Mouse (Mus musculus) hindbrain, embryonic 16.5 days (tissue): Measurements from ENCODE around the gene Prlh. TPM values are rescaled to one million over a fixed set of nuclear protein-coding genes. Genes with fewer than 3 reads are reported as not detected.
A peak's percentile ranks its signal among the peaks of the same experiment; 100 is the strongest.

Experiments used
- ATAC-seq: fragments of 200-750 bp; cut with Nextera tagmentation; 2 replicates; pipeline ENCODE4 v1.8.0; 2017; ENCODE audit warnings: moderate TSS enrichment, moderate library complexity
- H3K27ac ChIP-seq: fragments of 300-500 bp; sonication (generic); 2 replicates; pipeline ENCODE4 v1.5.1; 2014; ENCODE audit warnings: low read depth, mild to moderate bottlenecking, control low read depth, low read length, moderate library complexity
- H3K27me3 ChIP-seq: fragments of 300-500 bp; sonication (generic); replicated peaks from 2 replicates; pipeline ENCODE4 v1.6.1; 2014; ENCODE audit warnings: low read length; ENCODE audit not compliant: control insufficient read depth, insufficient read depth
- H3K36me3 ChIP-seq: fragments of 300-500 bp; sonication (generic); 2 replicates; pipeline ENCODE4 v1.6.1; 2014; ENCODE audit warnings: mild to moderate bottlenecking, low read length, moderate library complexity, mixed read lengths; ENCODE audit not compliant: control insufficient read depth, insufficient read depth
- H3K4me1 ChIP-seq: fragments of 300-500 bp; sonication (generic); 2 replicates; pipeline ENCODE4 v1.6.1; 2014; ENCODE audit warnings: low read depth, low read length; ENCODE audit not compliant: control insufficient read depth, insufficient read depth
- H3K4me2 ChIP-seq: fragments of 300-500 bp; sonication (generic); 2 replicates; pipeline ENCODE4 v1.6.1; 2014; ENCODE audit warnings: mild to moderate bottlenecking, low read length, control low read depth, moderate library complexity
- H3K4me3 ChIP-seq: fragments of 300-500 bp; sonication (generic); 2 replicates; pipeline ENCODE4 v1.5.1; 2014; ENCODE audit warnings: mild to moderate bottlenecking, low read length, control low read depth, moderate library complexity
- H3K9ac ChIP-seq: fragments of 300-500 bp; sonication (generic); 2 replicates; pipeline ENCODE4 v1.6.1; 2014; ENCODE audit warnings: low read depth, mild to moderate bottlenecking, control low read depth, low read length, moderate library complexity
- H3K9me3 ChIP-seq: fragments of 300-500 bp; sonication (generic); 2 replicates; pipeline ENCODE4 v1.6.1; 2014; ENCODE audit warnings: mild to moderate bottlenecking, low read length, moderate library complexity; ENCODE audit not compliant: control insufficient read depth
- WGBS: fragments of 180-500 bp; shearing (Covaris S2); extraction: QIAGEN DNeasy Blood & Tissue Kit; methylation state at CpG from one replicate; pipeline ENCODE4 v1.1.7; 2014; 5-methylcytosine and 5-hydroxymethylcytosine counted together
- polyA plus RNA-seq: library from polyadenylated mRNA; unstranded; fragments of >200 nt; fragmentation: Nextera tagmentation; extraction: Ambion mirVana; gene quantifications from 2 replicates; pipeline ENCODE4 v1.2.1, GENCODE M21; 2015

Prlh gene
- polyA plus RNA-seq, 1 experiment from 2014 or later = not detected

- Histone ChIP-seq H3K9ac (no peak overlapping the region), H3K36me3 (no peaks in the 10 kb centered on the region), H3K9me3 (no peaks in the 10 kb centered on the region), H3K4me3 (no peak overlapping the region), H3K27me3 (no peaks in the 10 kb centered on the region), H3K4me2 (no peak overlapping the region), H3K4me1 (peaks cover 4% of the 10 kb centered on the region), H3K27ac (no peak overlapping the region)
- 47% methylated on average over 7 of the region's 7 CpGs for WGBS
- ATAC-seq = peak; percentile 65; the same call in 1 of the 2 replicates
These were observed 14.7 kb downstream of the Prlh start for GRCm38 (mm10) chr1:90967583-90967982.

- Histone ChIP-seq H3K36me3 (no peaks in the 10 kb centered on the region), H3K4me1 (peaks cover 14% of the 10 kb centered on the region), H3K27ac (no peak overlapping the region), H3K4me2 (no peak overlapping the region), H3K9ac (no peak overlapping the region), H3K4me3 (no peak overlapping the region), H3K9me3 (no peaks in the 10 kb centered on the region), H3K27me3 (no peaks in the 10 kb centered on the region)
- ATAC-seq = no peak
- 82% methylated on average over 4 of the region's 4 CpGs for WGBS
These were observed 15.7 kb downstream of the Prlh start for GRCm38 (mm10) chr1:90968649-90969048.

DNA sequence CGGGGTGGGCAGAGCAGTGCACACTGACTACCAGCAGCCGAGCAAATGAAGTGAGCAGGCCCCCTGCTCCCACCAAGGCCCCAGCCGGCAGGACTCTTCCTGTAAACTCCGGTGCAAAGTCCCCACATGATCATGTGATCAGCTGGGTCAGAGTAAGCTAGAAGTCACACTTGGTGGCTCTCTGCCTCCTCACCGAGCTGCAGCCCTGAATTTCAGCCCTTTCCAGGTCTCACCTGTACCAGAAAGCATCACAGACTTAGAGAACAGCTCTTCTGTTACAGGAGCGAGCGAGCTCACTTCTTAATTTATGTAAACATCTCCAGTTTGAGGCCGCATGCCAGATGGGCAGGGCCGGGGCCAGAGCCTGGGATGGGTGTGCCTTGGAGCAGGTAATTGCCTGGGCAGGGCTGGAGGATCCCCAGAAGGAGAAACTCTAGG lies 16.5 kb downstream of the Prlh start, which contains the start of gene Rab17:
Gene Rab17 (minus strand): TSS at position 315 of the 438 bp plus-strand sequence.
- Histone ChIP-seq H3K9me3 (no peaks in the 10 kb centered on the region), H3K36me3 (no peaks in the 10 kb centered on the region), H3K4me2 (no peak within 1 kb of the TSS), H3K27me3 (no peaks in the 10 kb centered on the region), H3K4me1 (peaks cover 21% of the 10 kb centered on the region), H3K4me3 (no peak within 1 kb of the TSS), H3K27ac (no peak within 1 kb of the TSS), H3K9ac (no peak within 1 kb of the TSS)
- 34% methylated on average over 9 of the region's 9 CpGs for WGBS
- no peak for ATAC-seq

DNA sequence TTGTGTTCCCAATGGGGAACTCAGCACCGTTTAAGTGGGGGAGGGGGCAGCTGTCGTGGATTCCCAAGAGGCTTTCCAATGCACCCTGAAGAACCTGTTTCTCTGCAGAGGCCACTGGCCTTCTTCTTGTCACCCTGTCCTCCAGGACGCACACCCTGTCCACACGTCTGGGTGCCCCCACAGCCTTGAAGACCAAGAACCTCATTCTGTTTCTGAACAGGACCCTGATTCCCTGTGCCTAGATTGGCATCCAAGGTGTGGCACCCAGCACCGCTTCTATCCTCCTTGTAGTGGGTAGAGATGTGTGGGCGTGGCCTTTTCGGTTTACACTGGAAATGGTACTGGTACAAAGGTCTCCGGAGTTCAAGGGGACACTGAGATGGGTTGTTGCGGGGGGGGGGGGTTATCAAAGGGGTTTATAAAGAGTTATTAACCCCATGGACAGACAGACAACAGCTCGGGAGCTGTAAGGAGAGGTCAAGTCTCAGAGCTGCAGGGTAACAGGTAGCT lies 17.0 kb downstream of the Prlh start:
- Histone ChIP-seq H3K27me3 (no peaks in the 10 kb centered on the region), H3K4me2 (no peak overlapping the region), H3K4me1 (peaks cover 26% of the 10 kb centered on the region), H3K9ac (no peak overlapping the region), H3K27ac (no peak overlapping the region), H3K4me3 (no peak overlapping the region), H3K9me3 (no peaks in the 10 kb centered on the region), H3K36me3 (no peaks in the 10 kb centered on the region)
- 85% methylated on average over 10 of the region's 10 CpGs for WGBS
- ATAC-seq = no peak

- no peaks in the 10 kb centered on the region for H3K36me3 ChIP-seq
- no peak overlapping the region; the same call in 1 of the 2 replicates for H3K4me2 ChIP-seq
- H3K4me1 ChIP-seq = peaks cover 30% of the 10 kb centered on the region
- WGBS = 15% methylated on average over 9 of the region's 9 CpGs
- no peak overlapping the region for H3K27ac ChIP-seq
- H3K27me3 ChIP-seq = no peaks in the 10 kb centered on the region
- H3K4me3 ChIP-seq = no peak overlapping the region
- peak; percentile 84 for ATAC-seq
- H3K9me3 ChIP-seq = no peaks in the 10 kb centered on the region
- H3K9ac ChIP-seq = peak overlapping the region; percentile 32; the same call in 1 of the 2 replicates
These were observed 20.1 kb downstream of the Prlh start for GRCm38 (mm10) chr1:90972911-90973573.

GRCm38 (mm10) chr1:90973574-90973911 lies 20.6 kb downstream of the Prlh start:
- peaks cover 30% of the 10 kb centered on the region for H3K4me1 ChIP-seq
- H3K27me3 ChIP-seq = no peaks in the 10 kb centered on the region
- no peak overlapping the region for H3K4me2 ChIP-seq
- no peak overlapping the region for H3K4me3 ChIP-seq
- H3K27ac ChIP-seq = no peak overlapping the region
- H3K9ac ChIP-seq = 0 out of 2 replicates have a peak overlapping the region, but pooled peaks have one; percentile 24
- no peaks in the 10 kb centered on the region for H3K36me3 ChIP-seq
- no peaks in the 10 kb centered on the region for H3K9me3 ChIP-seq
- WGBS = 66% methylated on average over 2 of the region's 2 CpGs
- ATAC-seq = peak; percentile 38

GRCm38 (mm10) chr1:90974906-90975649 lies 22.2 kb downstream of the Prlh start:
- H3K4me1 ChIP-seq = peaks cover 30% of the 10 kb centered on the region
- H3K27ac ChIP-seq = peak overlapping the region; percentile 23; the same call in 1 of the 2 replicates
- H3K9me3 ChIP-seq = no peaks in the 10 kb centered on the region
- H3K4me2 ChIP-seq = peak overlapping the region; percentile 49
- no peak overlapping the region; the same call in 1 of the 2 replicates for H3K4me3 ChIP-seq
- H3K36me3 ChIP-seq = no peaks in the 10 kb centered on the region
- 5% methylated on average over 12 of the region's 12 CpGs for WGBS
- peak; percentile 82 for ATAC-seq
- H3K9ac ChIP-seq = peak overlapping the region; percentile 38
- no peaks in the 10 kb centered on the region for H3K27me3 ChIP-seq

GRCm38 (mm10) chr1:90975960-90976359 lies 23.1 kb downstream of the Prlh start:
- H3K27ac ChIP-seq = no peak overlapping the region
- WGBS = 48% methylated on average over 4 of the region's 4 CpGs
- no peak overlapping the region for H3K4me3 ChIP-seq
- H3K9ac ChIP-seq = no peak overlapping the region
- no peaks in the 10 kb centered on the region for H3K27me3 ChIP-seq
- no peak overlapping the region for H3K4me2 ChIP-seq
- H3K36me3 ChIP-seq = no peaks in the 10 kb centered on the region
- peaks cover 30% of the 10 kb centered on the region for H3K4me1 ChIP-seq
- no peaks in the 10 kb centered on the region for H3K9me3 ChIP-seq
- no peak for ATAC-seq

DNA sequence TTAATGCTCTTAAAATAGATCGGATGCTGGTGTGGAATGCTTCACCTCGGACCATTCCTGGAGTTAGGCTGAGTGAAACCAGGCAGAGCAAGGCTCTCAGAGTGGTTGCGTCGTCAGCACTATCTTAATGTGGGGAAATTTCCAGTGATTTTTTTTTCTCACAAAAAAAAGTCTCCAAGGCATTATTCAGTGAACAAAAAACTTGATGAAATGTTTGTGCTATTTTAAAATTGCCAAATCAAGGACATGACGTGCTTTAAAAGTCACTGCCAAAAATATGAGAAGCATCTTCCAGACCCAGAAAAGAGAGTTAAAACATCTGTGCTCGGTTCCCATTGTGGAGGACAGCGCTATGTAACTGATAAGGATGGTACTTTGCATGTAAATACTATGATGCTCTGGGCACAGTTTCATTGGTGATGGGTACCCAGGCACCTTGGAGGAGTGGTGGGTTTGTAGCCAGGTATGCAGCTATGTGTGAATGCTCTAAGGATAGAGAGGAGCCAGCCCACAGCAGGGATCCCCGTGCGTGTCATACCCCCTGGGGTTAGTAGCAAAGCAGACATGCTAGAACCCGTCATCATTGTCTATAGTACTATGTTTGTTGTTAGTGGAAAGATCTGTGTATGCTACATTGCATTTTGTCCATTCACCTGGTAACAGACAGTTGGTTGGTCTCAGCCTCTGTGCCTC lies 27.9 kb downstream of the Prlh start:
- Histone ChIP-seq H3K4me2 (no peak overlapping the region), H3K9ac (no peak overlapping the region), H3K9me3 (no peaks in the 10 kb centered on the region), H3K27ac (no peak overlapping the region), H3K36me3 (no peaks in the 10 kb centered on the region), H3K27me3 (no peaks in the 10 kb centered on the region), H3K4me1 (no peaks in the 10 kb centered on the region), H3K4me3 (no peak overlapping the region)
- ATAC-seq = no peak
- 81% methylated on average over 10 of the region's 10 CpGs for WGBS
